Mouse (Mus musculus): ENCODE data around the gene Hs3st1.
"Not testable (repeated sequence)": the region's sequence is repeated elsewhere in the genome, so short reads cannot be mapped to it uniquely, and the experiment has no call there.

The Hs3st1 gene

DNA sequence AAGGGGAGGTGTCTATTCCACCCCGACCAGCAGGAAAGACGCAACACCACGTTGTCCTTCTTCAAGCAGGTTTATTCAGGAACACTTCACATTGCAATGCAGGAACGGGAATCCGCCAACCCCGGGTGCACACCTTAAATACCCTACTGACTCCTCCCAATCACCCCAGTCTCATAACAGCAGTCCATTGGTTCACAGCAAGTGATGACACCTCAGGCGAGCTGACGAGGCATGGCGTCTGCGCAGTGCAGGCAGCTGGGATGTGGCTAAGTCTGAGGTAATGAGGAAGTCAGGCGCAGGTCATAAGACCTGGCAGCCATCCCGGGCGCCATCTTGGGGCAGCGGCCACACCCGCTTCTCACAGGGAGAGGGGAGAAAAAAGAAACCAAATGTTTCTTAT is at the start of gene Hs3st1:
Gene Hs3st1, minus strand, starts transcription at position 101 of the 400 bp plus-strand sequence.
- DNase-seq (ENCODE audit: low read depth, low spot score): not testable (repeated sequence)

DNA sequence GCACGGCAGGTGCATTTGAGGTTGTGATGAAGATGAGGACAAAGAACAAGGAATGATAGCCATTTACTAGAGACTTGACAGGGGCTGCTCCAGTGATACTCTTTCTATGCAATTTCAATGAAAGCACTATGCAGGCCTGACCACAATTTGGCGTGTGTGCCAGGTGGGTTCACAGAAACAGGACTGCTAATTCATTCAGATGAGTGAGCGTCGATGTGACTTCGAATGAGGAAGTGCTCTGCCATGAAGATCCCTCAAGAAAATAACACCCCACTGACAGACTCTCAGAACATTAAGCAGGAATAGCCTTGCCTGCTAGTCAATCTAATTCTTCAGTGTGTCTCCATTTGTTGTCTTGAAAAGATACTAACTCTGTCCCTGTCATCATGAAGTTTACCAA is 49.4 kb upstream of the Hs3st1 start:
- no peak for DNase-seq (ENCODE audit: low read depth, low spot score)

DNA sequence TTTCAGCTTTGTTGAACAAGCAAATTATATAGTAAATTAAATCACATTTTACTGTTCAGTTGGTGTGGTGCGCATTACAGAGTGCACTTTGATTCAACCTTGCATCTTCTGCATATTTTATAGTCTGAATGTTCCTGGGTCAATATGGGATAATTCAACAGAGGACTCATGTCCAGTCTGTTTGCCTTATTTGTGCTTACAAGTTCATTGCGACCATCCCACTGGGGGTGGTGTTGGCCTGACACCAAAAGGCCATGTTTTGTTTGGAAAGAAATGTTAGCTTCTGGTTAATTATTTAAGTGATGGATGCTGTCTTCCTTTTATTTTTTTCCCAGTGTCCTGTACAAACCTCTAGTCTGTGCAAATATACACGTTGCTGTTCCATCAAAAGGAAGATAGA is 48.7 kb upstream of the Hs3st1 start:
- DNase-seq (ENCODE audit: low read depth, low spot score): no peak

DNA sequence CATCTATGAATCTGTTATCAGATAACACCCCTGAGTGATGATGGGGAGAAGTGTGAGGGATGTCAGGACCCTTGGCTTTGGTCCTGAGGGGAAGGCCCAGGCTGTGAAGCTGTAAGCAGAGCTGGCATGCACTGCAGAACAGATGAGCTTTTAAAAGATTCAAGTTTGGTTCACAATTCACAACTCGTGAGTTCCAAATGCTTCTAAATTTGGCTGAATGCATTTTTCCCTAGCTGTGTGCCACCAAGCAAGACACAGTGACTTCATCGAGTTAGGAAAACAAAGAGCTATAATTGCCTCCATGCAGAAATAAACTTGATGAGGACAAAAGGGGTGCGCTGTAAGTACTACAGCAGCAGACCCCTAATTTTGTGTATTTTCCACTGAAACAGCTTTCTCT is 48.2 kb upstream of the Hs3st1 start:
- no peak for DNase-seq (ENCODE audit: low read depth, low spot score)

DNA sequence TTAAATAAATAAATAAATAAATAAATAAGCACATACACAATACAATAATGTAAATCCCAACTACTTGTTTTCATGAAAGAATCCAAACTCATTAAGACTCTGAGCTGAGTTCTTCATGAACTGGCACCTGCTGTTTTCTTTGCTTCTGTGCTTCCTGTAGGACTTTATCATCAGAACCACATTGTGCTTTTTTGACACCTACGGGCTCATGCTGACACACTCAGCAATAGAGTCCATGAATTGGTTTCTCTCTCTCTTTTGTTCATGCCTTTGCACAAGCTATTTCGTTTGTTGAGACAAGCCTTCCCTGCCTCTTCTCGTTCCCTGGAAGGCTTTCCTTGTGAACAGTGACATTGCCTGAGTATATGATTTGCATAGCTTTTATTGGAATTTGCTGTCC is 46.8 kb upstream of the Hs3st1 start:
- DNase-seq (ENCODE audit: low read depth, low spot score): no peak

DNA sequence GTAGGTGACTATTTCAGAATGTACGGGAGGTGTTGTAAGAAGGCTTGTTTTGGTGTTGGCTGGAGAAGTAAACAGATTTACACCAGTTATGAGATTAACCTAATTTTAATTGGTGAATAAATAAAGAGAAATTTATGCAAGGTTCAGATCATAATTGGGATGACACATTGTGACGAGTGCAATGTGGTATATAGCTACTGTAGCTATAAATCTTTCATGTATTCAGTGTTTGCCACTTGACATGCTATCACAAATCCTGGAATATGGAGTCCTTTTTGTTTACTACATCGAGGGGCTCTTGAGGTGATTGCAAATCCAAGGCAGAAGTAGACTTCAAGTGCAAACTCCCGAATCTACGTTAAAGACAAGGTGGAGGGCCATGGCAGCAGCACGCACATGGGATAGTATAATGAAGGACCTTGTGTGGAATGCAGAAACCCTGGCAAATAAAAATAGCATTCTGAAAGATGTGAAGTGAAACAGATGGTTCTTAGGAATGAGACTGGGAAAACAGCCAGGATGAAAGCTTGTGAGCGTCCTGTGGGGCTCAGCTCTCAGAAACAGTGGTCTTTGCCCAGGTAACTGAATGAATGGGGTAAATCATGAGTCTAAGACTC is 21.9 kb upstream of the Hs3st1 start:
- no peak for DNase-seq (ENCODE audit: low read depth, low spot score)

DNA sequence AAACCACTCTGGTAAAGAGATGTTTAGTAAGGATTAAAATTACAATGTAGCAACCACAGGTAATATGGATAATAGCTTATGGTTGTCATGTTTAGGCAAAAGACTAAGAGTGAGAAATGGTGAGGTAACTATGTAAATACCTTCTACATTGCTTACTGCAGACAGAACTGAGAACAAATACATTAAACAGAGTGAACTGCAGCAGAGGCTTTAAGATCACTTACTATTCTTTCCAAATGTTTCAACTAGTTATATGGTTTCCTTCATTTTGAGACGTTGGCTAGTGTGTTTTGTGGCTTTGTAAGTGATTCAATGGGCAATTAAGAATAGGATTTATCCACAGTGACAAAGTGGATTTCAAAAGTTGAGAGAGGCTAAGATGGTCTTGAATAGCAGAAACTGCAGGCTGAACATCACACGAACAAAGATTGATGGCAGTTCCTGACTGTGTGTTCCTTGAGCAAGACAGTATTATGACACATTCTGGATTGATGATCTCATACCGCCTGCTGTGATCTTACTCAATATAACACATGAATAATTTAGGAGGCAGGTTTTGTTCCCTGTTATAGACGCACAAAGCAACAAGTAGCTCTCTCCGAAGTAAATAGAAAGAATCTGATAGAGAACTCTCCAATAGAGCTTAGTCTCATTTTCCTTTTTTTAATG is 16.5 kb upstream of the Hs3st1 start:
- DNase-seq (ENCODE audit: low read depth, low spot score): peak; percentile 17

DNA sequence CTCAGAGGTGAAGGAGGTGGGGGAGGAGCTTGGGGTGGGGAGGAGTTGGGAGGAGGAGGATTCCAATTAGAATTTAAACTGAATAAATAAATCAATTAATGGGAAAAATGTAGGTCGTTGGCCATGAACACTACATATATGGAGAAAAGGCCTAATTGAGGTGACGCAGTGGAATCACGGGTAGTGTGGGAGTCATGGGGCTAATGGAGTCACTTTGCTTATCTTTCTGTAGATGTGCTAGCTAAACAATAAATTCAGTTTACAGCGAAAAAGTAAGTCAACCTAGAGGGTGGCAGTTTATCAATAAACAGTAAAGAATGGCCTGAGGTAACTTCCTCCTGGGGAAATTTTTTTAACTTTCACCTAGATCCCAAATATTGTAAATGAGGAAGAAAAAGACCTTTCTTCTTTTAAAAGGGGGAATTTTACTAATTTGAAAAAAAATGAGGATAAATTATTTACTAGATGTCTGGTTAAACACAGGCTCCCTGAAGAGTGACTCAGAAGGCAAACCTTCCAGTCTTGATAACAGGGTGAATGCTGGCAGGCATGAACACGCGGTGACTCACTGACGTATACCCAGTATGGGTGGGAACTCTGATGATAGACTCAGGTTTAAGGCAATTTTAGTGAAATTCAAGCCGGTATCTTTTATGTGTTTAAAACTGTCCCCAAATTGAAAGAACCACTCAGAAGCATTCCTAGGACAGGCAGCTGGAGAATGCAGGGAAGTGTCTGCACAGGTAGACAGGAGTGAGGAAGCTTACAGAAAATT is 6.6 kb upstream of the Hs3st1 start:
- DNase-seq (ENCODE audit: low read depth, low spot score): no peak

DNA sequence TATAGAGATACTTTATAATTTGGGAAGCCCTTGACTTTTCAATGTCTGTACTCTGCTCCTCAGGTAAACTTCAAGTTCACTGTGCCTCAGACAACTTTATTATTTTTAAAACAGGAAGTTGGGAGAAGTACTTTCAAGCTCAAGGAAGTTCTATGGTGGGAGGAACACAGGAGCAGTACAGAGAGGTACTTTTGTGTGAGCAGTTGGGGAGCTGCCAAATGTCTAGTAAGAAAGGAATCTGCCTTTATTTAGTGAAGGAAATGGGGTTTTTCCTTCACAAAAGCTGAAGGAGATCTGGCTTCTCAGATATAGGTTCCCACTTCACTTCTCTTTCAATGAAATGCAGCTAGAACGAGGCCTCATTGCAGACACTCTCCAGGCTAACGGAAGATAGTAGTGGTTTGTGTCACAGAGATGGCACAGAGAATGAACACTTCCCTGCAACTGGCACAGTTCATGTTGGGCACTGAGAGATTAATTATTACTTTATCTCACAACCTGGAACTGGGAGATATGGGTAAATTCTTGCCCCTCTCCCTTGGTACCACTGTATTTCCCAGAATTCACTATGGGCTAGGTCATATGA is 3.7 kb upstream of the Hs3st1 start:
- no peak for DNase-seq (ENCODE audit: low read depth, low spot score)

DNA sequence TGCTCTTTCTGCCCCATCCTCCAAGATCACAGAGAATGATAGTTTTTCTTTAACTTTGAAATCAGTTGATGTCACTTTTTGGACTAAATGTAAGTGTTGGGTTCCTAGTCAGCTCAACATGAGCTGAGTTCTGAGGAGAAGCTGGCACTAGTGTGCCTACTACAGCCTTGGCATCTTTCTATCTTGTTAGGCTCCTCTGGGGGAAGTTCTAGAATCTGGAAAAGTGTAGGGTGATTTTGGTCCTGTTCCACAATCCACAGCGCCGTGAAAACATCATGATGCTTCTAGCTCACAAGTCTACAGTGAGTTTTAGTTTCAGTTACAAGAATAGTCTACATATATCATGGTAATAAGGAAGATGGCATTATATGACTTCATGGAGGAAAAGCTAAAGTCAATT is 18.4 kb downstream of the Hs3st1 start:
- DNase-seq (ENCODE audit: low read depth, low spot score): no peak

DNA sequence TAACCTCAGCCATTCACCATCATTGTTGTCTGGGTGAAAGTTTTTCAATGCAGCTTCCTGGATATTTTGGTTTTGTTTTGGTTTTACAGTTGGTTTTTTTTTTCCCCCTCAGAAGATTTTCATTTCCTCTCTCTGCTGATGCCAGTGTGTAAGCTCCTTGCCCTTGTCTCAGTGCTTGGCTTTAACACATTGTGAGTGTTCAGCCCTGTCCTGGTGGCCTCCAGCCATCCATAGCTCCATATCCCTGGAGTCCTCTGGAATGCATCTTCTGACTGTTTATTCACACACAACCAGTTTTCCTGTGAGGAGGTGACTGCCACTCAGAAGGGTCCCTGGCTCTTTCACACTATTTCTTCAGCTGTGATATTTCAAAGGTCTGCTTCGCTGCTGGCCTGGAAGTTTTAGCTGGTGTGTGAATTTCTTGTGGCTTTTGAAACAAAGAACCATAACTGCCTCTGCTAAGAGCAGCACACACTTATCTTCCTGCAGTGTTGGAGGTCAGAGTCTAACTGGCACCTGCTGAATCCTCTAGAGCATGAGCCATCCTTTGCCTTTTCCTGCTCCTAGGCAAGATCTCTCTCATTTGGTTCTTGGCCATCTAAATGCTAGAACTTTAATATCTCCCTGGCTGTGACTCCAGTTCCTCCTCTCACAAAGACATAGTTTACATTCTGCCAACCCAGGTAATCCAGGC is 21.4 kb downstream of the Hs3st1 start:
- peak; percentile 3 for DNase-seq (ENCODE audit: low read depth, low spot score)

DNA sequence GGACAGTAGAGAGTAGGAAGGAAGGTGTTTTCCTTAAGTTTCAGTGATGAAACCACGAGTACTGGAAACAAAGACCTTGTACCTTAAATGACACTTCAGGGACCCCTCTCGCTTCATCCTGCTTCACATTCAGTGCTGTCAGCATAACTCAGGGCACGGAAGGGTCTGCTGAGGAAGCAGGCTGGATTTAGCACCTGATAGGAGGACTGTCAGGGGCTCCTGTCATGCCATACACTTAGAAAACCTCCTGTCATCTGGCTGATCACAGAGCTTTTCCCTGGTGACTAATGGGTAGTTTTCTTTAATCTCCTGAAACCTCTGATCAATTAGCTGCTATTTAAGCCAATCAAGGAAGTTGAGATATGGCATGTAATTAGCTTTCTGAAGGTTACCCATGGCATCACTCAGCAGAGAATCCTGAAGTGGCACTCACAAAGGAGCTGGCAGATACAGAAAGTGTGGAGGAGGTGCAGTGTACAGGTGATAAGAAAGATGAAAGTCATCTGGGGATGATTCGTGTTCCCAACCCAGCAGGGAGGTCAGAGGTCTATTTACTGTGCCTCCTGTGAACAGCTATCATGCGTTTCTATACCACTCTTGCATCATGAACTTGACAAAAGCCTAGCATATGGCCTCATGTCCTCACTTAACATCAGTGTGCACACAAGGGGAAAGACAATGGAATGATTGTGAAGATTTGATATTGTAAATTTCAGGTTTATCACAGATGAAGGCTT is 22.1 kb downstream of the Hs3st1 start:
- no peak for DNase-seq (ENCODE audit: low read depth, low spot score)

DNA sequence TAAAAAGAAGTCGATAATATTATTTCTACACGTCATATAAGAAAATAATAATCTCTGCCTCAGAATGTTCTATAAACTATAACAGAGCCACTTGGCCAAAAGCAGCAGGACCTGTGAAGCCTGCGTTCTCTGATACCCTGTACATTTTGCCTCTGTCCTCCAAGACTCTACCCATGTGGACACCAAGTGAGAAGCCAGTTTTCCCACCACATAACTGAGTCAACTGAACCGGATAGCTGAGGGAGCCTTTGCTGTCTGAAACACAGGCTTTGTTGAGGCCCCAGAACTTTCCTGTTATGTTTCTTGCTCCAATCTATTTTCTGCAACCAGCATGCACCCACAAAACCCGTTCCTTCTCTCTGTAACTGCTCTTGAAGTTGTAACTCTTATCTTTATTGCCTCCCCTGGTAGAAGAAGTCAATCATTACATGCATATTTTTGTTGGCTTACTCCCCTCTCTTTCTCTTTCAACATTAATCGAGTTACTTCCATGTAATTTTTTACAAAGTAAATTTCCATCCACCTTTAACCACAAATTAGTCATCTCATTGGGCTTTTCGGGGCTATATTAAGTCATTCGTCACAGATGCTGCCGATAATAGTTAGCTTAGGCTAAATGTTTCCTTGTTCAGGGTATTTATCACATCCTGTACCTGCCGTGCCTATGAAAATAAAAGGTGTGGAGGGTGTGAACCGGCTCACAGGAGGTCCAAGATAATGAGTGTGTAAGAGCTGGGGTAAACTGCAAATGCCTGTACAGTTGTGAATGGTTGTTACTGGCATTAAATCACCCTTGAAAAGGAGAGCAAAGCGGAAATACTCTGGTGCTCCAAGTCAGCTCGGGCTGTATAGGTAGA is 39.4 kb downstream of the Hs3st1 start:
- DNase-seq (ENCODE audit: low read depth, low spot score): no peak

DNA sequence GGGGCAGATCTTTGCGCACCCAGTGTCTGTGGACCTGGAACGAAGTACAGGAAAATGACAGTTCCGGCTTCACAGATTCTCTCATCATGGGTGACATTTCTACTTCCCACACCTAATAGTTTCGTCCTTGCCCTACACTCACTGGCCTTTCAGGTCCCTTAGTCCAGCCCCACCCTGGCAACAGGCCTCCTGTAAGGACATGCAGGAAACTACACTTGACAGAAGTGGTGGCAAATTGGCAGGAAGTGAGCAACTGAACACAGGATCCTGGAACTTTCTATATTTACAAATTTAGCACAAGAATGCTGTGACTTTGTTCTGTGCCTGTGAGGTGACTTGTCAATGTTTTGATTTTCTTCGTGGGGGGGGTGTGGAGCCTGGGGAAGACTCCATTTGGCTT is 40.1 kb downstream of the Hs3st1 start:
- no peak for DNase-seq (ENCODE audit: low read depth, low spot score)

DNA sequence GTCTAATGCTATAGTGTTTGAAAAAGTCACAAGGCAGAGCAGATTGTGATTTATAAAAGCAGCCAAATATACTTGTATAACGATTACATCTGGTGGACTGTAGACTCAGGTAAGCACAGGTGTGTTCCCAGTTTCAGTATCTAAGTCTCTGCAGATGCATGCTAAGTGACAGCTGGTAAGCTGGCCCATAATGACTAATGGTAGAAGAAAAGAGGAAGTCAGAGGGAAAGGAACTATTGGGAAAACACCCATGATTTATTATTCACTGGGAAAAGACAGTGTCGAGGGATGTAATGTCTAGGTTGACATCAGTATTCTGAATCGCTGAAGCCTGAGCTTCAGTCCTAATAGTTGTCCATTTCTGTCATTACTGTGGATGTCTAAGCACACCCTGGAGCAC is 49.7 kb downstream of the Hs3st1 start:
- no peak for DNase-seq (ENCODE audit: low read depth, low spot score)

DNA sequence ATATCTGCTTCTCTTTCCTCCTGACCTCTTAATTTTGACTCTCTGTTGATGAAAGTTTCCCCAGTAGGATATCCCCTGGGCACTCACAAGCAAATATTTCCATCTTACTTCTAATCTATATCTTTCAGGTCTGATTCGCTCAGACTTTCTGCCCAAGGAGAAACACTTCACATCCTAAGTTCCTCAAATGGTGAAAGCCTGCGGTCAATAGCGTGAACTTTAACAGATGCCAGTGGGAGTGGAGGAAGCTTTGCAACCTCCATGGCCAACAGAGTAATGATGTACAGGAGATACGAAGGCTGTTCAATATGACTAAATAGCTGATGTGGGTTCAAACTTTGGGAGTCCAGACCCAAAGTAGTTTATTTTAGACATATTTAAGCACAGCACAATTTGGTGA is 94.4 kb downstream of the Hs3st1 start:
- no peak for DNase-seq (ENCODE audit: low read depth, low spot score)

DNA sequence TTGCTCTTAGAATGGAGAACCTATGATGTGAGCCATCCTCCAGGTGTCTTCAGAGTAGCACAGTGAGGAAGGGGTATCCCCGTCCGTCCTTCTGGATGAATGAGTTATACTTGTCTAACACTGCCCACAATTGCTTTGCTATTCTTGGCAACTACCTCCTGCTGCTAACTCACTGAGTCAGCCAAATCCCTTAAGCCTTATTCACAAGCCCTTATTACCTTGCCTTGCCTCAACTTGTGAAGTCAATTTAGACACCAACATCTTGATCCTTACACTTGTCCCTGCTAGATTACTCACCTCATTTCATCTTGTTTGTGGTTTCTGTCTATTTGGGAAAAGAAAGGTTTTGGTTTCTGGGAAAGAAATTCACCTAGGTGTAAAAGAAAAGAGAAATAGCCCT is 95.9 kb downstream of the Hs3st1 start:
- no peak for DNase-seq (ENCODE audit: low read depth, low spot score)

DNA sequence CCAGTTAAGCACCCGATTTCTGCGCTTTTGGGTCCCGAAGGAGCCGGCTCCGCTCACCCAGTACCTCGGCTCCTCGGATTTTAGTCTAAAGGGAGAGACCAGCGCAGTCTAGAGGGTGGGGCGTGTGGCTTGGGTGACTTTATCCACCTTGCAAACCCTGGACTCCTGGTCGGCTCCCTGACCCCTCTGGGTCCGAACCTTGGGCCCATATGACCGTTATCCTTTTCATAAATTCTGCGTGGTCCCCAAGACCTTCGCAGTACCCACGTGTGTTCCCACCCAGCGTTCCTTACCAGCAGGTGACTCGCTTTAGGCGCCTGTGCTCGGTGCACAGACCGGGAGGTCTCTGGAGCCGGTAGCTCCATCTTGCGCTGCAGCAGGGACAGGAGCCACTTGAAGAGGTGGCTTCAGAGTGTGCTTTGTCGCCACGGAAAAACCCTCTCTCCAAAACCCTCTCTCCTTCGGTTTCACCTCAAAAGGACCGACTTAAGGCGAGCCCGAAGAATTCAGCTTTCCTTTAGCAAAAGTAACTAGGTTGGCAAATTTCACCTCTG is 110.4 kb downstream of the Hs3st1 start:
- no peak for DNase-seq (ENCODE audit: low read depth, low spot score)

DNA sequence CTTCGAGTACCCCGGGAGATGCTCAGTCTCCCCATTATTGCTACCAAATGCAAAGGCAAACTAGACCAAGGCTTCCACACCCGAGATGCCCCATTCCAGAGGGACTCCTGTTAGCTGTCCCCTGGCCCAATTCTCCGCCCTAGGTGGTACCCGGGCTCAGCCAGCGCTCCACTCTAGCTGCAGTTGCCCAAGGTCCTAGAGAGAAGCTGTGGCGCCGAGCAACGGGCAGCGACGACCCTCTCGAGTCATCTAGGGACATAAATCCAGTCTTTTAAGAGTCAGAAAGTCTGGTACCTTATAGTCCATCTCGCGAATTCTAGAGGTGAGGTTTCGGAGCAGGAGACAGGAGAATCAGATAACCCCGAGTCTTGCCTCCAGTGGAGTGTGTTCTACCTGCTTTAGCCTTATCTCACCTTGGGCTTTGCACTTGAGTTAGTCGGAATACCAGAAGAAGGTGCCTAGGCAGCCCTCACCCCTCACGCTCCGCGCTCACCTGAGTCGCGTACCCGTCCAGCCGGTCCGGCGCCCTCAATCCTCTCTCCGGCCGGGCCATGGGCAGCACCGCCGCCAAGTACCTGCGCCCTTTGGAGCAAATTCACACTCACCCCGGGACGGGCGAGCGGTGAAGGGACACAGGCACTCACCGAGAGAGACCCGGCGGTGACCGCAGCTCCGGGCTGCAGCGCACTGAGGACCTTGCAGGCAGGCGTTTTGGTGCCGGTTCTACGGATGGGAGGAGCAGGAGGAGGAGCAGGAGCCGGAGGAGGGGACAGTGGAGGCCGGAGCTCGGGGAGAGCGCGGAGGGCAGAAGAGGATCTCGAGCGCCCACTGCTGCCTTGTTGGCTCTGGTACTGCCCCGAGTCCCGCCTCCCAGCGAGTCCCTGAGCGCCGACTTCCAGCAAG is 111.1 kb downstream of the Hs3st1 start:
- DNase-seq (ENCODE audit: low read depth, low spot score): peak; percentile 88
